Mouse (Mus musculus) embryonic facial prominence, embryonic 14.5 days (tissue): ENCODE measurements around the gene Treml2. TPM values are rescaled to one million over a fixed set of nuclear protein-coding genes. Genes with fewer than 3 reads are reported as not detected.

Experiments
- ATAC-seq: fragments of 200-750 bp; cut with Nextera tagmentation; 2 replicates; pipeline ENCODE4 v1.8.0; 2017; ENCODE audit warnings: low read depth, moderate number of reproducible peaks, moderate TSS enrichment
- DNase-seq: peaks from one replicate; pipeline ENCODE4 v3.0.0-alpha.2; 2015; ENCODE audit warnings: low spot score
- H3K27ac ChIP-seq: fragments of 300-500 bp; sonication (generic); replicated peaks from 2 replicates; pipeline ENCODE4 v1.5.1; 2014; ENCODE audit warnings: low read depth, mild to moderate bottlenecking, low read length, moderate library complexity
- H3K27me3 ChIP-seq: fragments of 300-500 bp; sonication (generic); replicated peaks from 2 replicates; pipeline ENCODE4 v1.6.1; 2014; ENCODE audit warnings: low read length; ENCODE audit not compliant: control insufficient read depth, insufficient read depth
- H3K36me3 ChIP-seq: fragments of 300-500 bp; sonication (generic); 2 replicates; pipeline ENCODE4 v1.6.1; 2014; ENCODE audit warnings: low read length, mixed read lengths; ENCODE audit not compliant: control insufficient read depth, insufficient read depth
- H3K4me1 ChIP-seq: fragments of 300-500 bp; sonication (generic); 2 replicates; pipeline ENCODE4 v1.6.1; 2014; ENCODE audit warnings: antibody characterized with exemption, low read length; ENCODE audit not compliant: control insufficient read depth, insufficient read depth
- H3K4me2 ChIP-seq: fragments of 300-500 bp; sonication (generic); 2 replicates; pipeline ENCODE4 v1.6.1; 2014; ENCODE audit warnings: low read depth, mild to moderate bottlenecking, low read length, moderate library complexity, mixed read lengths
- H3K4me3 ChIP-seq: fragments of 300-500 bp; sonication (generic); 2 replicates; pipeline ENCODE4 v1.5.1; 2014; ENCODE audit warnings: low read depth, mild to moderate bottlenecking, low read length
- H3K9ac ChIP-seq: fragments of 300-500 bp; sonication (generic); 2 replicates; pipeline ENCODE4 v1.6.1; 2014; ENCODE audit warnings: low read depth, mild to moderate bottlenecking, low read length, moderate library complexity, mixed read lengths
- H3K9me3 ChIP-seq: fragments of 300-500 bp; sonication (generic); 2 replicates; pipeline ENCODE4 v1.6.1; 2016; ENCODE audit warnings: low read length; ENCODE audit not compliant: control insufficient read depth
- WGBS: fragments of 180-500 bp; shearing (Covaris S2); extraction: QIAGEN DNeasy Blood & Tissue Kit; methylation state at CpG from one replicate; pipeline ENCODE4 v1.1.7; 2014; 5-methylcytosine and 5-hydroxymethylcytosine counted together
- polyA plus RNA-seq: library from polyadenylated mRNA; unstranded; fragments of >200 nt; fragmentation: Nextera tagmentation; extraction: Ambion mirVana; gene quantifications from 2 replicates; pipeline ENCODE4 v1.2.1, GENCODE M21; 2014

Treml2 gene
- polyA plus RNA-seq, 1 experiment from 2014 or later, result 0.14 TPM

DNA sequence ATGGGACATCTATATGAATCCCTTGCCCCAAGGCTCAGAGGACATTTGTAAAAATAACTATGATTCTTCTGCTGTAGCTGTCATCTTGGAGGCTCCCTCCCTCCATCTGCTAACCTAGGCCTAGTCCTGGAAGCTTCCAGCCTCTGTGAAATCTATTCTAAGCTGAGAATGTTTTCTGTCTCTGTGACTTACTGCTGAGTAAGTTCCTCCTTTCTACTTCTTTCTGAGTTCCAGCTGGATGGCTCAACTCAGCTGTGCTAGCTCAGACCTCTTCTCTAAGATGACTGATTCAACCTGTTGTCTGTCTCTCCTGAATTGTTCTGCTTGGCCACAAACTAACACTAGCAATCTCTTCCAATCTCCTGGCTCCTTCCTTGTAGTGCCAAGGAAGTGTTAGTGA is 20.9 kb upstream of the Treml2 start:
- Histone ChIP-seq H3K4me1 (peaks cover 8% of the 10 kb centered on the region), H3K27me3 (no peaks in the 10 kb centered on the region), H3K27ac (no peak overlapping the region), H3K9me3 (no peaks in the 10 kb centered on the region), H3K4me2 (no peak overlapping the region), H3K9ac (no peak overlapping the region), H3K36me3 (no peaks in the 10 kb centered on the region), H3K4me3 (no peak overlapping the region)
- DNase-seq (no peak), ATAC-seq (no peak)

DNA sequence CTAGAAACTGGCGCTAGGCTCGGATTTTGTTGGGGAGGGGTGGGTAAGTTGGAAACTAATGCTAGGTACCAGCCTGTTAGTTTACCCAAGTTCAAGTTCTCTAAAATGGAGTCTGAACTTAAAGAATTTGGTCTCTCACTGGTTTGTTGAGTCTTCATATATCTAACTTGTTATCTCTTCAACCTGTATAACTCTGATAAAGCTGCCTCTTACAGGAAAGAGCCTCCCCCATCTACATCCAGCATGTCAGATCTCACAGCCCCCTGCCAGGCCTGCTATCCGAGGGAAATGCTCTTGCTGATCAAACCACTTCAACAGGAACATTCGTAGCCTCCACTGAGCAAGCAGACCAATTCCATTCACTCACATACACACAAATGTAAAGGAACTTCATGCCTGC is 20.3 kb upstream of the Treml2 start:
- no peak overlapping the region for H3K9ac ChIP-seq
- no peaks in the 10 kb centered on the region for H3K27me3 ChIP-seq
- H3K4me1 ChIP-seq, result peaks cover 8% of the 10 kb centered on the region
- H3K36me3 ChIP-seq, result no peaks in the 10 kb centered on the region
- H3K9me3 ChIP-seq, result no peaks in the 10 kb centered on the region
- H3K27ac ChIP-seq, result no peak overlapping the region
- no peak overlapping the region for H3K4me3 ChIP-seq
- H3K4me2 ChIP-seq, result no peak overlapping the region
- DNase-seq, result no peak
- ATAC-seq, result no peak
- WGBS, result 83% methylated on average over 4 of the region's 4 CpGs

DNA sequence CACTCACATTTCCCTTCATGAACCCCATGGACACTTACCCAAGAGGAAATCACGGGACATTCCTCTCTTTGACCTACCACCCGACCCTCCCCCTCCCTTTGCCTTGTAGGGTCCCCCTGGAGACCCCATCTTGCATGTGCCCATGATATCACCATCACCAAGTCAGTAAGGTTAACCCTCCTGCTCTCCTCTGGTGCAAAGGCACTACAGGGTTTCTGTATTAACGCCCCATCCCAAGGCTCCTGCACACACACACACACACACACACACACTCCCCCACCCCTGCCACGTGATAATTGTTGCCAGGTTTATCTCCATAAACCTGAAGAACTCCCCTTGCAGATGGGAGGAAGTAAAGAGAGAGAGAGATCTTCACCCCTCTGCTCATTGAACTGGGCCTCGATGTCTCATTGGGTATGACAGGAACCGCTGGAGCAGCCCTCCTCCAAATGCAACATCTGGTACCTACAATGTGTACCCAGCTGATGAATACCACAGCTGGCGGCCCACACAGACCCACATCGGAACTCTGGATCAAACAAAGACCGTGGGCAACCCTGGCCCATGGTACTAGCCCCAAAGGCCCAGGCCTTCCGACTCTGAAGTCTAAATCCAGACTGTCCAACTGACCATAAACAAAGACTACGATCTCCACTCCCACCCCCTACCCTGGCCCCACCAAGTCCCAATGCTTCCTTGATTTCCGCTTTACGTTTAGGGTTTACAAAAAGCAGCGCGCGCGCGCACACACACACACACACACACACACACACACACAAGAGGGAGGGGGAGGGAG is 18.2 kb upstream of the Treml2 start:
- peak overlapping the region; percentile 55 for H3K9ac ChIP-seq
- no peaks in the 10 kb centered on the region for H3K36me3 ChIP-seq
- peak overlapping the region; percentile 57 for H3K4me2 ChIP-seq
- peaks cover 8% of the 10 kb centered on the region for H3K4me1 ChIP-seq
- H3K4me3 ChIP-seq, result peak overlapping the region; percentile 31
- H3K27me3 ChIP-seq, result no peaks in the 10 kb centered on the region
- H3K9me3 ChIP-seq, result no peaks in the 10 kb centered on the region
- 21% methylated on average over 18 of the region's 18 CpGs for WGBS
- DNase-seq (peak; percentile 7), ATAC-seq (peak; percentile 70)
- H3K27ac ChIP-seq, result peak overlapping the region; percentile 70

DNA sequence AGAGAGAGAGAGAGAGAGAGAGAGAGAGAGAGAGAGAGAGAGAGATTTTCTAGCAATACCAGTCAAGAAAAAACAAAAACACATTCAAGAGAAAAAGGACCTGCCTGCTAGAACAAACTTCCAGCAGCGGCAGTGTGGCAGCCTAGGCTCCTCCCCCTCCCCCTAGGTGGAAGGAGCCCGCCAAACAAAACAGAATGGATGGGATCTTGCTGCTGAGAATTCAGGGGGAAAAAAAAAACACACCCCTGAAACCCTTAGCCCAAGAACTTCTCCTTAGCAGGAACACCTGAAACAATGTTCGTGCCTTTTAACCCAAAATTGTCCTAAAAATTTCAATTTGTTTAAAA is 17.6 kb upstream of the Treml2 start:
- Histone ChIP-seq H3K4me1 (peaks cover 8% of the 10 kb centered on the region), H3K27ac (peak overlapping the region; percentile 70), H3K9me3 (no peaks in the 10 kb centered on the region), H3K27me3 (no peaks in the 10 kb centered on the region), H3K9ac (peak overlapping the region; percentile 55), H3K36me3 (no peaks in the 10 kb centered on the region), H3K4me3 (peak overlapping the region; percentile 31), H3K4me2 (peak overlapping the region; percentile 57)
- DNase-seq (peak; percentile 81), ATAC-seq (no peak; the same call in 1 of the 2 replicates)
- WGBS, result 2% methylated on average over 3 of the region's 3 CpGs

DNA sequence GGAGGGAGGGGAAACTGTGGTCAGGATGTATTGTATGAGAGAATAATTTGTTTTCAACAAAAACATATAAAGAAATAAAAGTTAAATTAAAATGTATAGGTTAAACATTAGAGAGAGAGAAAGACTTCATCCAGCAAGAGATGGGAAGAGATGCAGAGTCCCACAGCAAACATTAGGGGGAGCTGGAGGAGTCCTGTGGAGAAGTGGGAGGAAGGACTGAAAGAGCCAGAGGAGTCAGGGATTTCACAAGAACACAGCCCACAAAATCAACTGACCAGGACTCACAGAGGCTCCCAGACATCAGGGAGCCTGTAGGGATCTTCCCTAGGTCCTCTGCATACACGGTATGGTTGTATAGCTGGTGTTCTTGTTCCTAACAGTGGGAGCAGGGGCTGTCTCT is 12.5 kb upstream of the Treml2 start:
- 50% methylated on average over 1 of the region's 1 CpGs for WGBS
- no peak overlapping the region for H3K4me3 ChIP-seq

DNA sequence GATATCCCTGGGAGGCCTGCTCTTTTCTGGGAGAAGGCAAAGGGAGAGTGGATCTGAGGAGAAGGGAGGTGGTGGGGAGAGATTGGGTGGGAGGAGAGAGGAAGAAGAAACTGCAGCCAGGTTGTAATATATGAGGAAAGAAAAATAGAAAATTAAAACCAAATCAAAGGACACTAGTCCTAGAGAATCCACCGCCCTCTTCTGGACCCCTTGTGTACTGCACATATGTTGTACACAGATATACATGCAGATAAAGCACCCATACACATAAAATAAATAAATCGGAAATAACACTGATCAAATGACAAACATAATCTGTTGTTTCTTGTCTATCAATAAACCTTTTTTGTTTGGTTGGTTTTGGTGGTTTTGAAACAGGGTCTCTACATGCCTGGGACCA is 12.0 kb upstream of the Treml2 start:
- Histone ChIP-seq H3K4me2 (no peak overlapping the region), H3K9ac (no peak overlapping the region), H3K4me1 (no peaks in the 10 kb centered on the region), H3K4me3 (no peak overlapping the region), H3K9me3 (0 out of 2 replicates have a peak, but pooled peaks cover 7% of the 10 kb centered on the region), H3K27me3 (no peaks in the 10 kb centered on the region), H3K36me3 (no peaks in the 10 kb centered on the region), H3K27ac (no peak overlapping the region)
- no peak for ATAC-seq
- WGBS, result 59% methylated on average over 2 of the region's 2 CpGs
- no peak for DNase-seq

More for the DNA sequence above, 12.5 kb upstream of the Treml2 start:
- Histone ChIP-seq H3K4me1 (no peaks in the 10 kb centered on the region), H3K9ac (no peak overlapping the region), H3K4me2 (no peak overlapping the region), H3K36me3 (no peaks in the 10 kb centered on the region), H3K27ac (no peak overlapping the region), H3K27me3 (no peaks in the 10 kb centered on the region), H3K9me3 (0 out of 2 replicates have a peak, but pooled peaks cover 7% of the 10 kb centered on the region)
- no peak for DNase-seq
- ATAC-seq, result no peak

DNA sequence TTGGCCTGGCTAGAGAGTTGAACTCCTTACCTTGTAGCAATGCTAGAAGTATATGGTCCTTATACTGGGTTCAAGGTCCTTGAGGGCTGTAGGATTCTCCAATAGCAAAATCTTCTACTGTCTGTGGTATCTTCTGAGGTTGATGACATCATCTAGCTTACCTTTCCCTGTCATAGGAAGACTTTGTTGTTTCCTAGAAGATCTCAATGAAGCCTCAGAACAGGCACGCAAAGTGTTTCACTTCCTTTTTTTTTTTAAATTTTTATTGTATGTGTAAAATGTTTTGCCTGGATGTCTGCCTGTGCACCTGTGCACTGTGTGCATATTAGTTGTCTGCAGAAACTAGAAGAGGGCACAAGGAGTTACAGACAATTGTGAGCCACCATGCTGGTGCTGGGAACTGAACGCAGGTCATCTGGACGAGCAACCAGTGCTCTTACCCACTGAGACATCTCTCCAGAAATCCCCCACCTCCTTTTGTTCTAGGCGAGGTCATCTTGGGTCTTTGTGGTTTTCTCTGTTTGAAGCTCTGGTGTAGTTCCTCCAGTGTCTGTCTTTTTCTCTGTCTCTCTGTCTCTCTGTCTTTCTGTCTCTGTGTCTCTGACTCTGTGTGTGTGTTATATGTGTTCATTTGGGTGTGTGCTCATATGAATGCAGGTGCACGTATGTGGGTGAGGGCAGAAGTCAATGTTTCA is 5.7 kb upstream of the Treml2 start:
- no peak for DNase-seq
- Histone ChIP-seq H3K4me3 (no peak overlapping the region), H3K27ac (no peak overlapping the region), H3K36me3 (no peaks in the 10 kb centered on the region), H3K4me1 (no peaks in the 10 kb centered on the region), H3K9me3 (0 out of 2 replicates have a peak, but pooled peaks cover 4% of the 10 kb centered on the region), H3K4me2 (no peak overlapping the region), H3K27me3 (no peaks in the 10 kb centered on the region), H3K9ac (no peak overlapping the region)
- no peak for ATAC-seq
- WGBS, result 82% methylated on average over 5 of the region's 5 CpGs

DNA sequence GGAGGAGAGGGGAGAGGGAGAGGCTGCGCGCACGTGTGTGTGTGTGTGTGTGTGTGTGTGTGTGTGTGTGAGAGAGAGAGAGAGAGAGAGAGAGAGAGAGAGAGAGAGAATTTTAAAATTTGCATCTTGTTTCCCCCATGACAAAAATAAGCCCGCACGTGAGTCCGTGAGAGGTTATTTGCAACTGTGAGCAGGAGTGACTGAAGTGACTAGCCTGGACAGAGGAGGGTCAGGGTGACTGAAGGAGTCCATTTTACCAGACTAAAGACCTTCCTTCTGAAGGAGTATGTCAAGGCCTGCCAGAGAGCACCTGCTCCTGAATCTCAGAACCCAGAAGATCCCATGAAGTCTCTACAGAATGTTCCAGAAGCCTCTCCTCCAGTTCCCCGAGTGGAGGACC is 458 bp downstream of the Treml2 start:
- no peak for ATAC-seq
- Histone ChIP-seq H3K36me3 (no peaks in the 10 kb centered on the region), H3K4me2 (no peak overlapping the region), H3K27me3 (no peaks in the 10 kb centered on the region), H3K4me3 (no peak overlapping the region), H3K9me3 (no peaks in the 10 kb centered on the region), H3K9ac (no peak overlapping the region), H3K27ac (no peak overlapping the region), H3K4me1 (no peaks in the 10 kb centered on the region)
- WGBS, result 53% methylated on average over 7 of the region's 7 CpGs
- no peak for DNase-seq
